Mouse (Mus musculus): ENCODE data around the gene Wdfy4.

DNA sequence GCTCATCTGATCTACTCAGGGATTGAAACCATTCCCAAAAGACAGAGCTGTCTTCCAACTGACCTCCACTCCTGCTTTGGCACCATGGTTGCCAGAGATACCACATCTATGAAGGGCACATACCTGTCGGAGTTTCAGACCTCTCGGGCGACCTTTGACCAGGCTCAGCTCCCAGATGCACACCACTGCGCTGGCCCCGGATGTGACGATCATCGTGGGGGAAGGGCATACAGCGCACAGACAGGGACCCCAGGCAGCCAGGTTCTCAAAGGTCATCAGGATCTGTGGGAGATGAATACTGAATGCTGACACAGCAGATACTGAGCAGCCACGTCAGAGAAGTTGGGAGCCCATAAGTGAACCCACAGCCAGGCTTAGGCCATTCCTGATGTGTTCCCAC, 214.6 kb downstream of the Wdfy4 start:
- TF ChIP-seq POLR2A (IDR thresholded peaks at IDR 0.05; ENCODE audit: insufficient read depth, low read length) (no peak), EP300 (IDR thresholded peaks at IDR 0.05; ENCODE audit: insufficient read depth, low read depth, low read length) (no peak), CTCF (IDR thresholded peaks at IDR 0.05; ENCODE audit: low read depth, low read length) (no peak)

Measured in ES-Bruce4 (cell line).